Mouse (Mus musculus) cerebellum, adult 11 months (tissue): Measurements from ENCODE around the gene Tsga10.
"Not testable (repeated sequence)": the region's sequence is repeated elsewhere in the genome, so short reads cannot be mapped to it uniquely, and the experiment has no call there.

Experiments
- DNase-seq: peaks from one replicate; pipeline ENCODE4 v3.0.0; 2022

Gene Tsga10

DNA sequence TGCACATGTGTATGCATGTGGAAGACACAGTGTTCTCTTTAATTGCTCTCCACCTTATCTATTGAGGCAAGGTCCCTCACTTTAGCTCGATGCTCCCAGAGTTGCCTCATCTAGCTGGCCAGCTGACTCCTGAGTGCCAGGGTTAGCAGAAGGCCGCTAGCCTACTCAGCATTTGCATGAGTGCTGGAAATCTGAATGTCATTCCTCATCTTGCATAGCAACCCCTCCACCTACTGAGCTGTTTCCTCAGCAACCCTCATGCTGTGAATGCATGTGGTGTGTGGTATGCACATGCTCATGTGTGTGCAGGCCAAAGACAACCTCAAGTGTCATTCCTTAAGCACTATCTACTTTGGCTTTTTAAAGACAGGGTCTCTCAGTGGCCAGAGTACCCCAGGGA lies 15.5 kb downstream of the Tsga10 start:
- no peak for DNase-seq

GRCm38 (mm10) chr1:37846878-37847277 lies 19.4 kb downstream of the Tsga10 start:
- no peak for DNase-seq

DNA sequence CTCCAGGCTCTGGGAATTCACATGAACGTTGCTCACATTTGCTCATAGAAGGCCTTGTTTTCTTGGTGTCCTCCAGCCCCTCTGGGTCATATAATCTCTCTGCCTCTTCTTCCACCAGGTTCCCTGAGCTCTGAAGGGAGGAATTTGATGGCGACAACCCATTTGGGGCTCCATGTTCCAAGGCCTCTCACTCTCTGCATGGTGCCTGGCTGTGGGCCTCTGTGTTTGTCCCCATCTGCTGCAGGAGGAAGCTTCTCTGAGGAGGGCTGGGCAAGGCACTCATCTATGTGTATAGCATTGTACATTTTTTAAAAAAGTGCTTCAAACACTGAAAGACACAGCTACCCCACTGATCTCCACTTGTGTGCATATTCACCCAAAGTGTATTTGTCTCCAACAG lies 34.5 kb downstream of the Tsga10 start:
- peak; percentile 72 for DNase-seq

- DNase-seq, result not testable (repeated sequence)
Observed at GRCm38 (mm10) chr1:37802291-37802690, 63.9 kb downstream of the Tsga10 start.

- DNase-seq, result no peak
Observed at GRCm38 (mm10) chr1:37800298-37800697, 65.9 kb downstream of the Tsga10 start.

GRCm38 (mm10) chr1:37799505-37799904 lies 66.7 kb downstream of the Tsga10 start:
- no peak for DNase-seq

GRCm38 (mm10) chr1:37759407-37759806 lies 106.8 kb downstream of the Tsga10 start:
- DNase-seq, result no peak

DNA sequence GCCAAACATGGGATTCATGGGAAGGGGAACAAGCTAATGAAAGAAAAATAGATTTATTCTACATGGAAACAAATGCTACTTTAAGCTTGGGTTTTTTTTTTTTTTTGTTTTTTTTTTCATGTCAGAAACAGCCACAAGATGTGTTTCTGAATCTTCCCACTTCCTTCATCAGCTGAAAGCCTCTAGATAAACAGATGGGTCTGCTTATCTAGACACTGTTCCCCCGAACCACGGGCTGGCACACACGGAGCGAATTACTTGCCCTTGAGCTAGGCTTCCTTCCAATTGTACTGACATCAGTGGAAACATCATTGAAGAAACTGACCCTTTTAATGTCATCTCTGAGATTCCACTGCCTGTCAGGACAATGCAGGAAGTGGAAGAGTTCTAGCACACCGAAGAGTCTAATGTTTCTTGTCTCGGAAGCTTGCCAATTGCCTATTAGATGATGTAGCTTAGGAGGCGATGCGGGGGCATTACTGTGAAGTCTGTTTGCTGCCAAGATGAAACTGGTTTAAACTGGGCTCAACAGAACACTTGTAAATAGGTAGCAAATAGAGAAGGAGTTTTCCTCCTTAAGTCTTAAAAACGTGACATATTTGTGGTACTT lies 121.5 kb downstream of the Tsga10 start:
- no peak for DNase-seq

- DNase-seq, result no peak
Observed at GRCm38 (mm10) chr1:37742602-37743270, 123.5 kb downstream of the Tsga10 start.

GRCm38 (mm10) chr1:37742126-37742525 lies 124.1 kb downstream of the Tsga10 start:
- DNase-seq, result no peak

- no peak for DNase-seq
Observed at GRCm38 (mm10) chr1:37740161-37740802, 125.9 kb downstream of the Tsga10 start.

- no peak for DNase-seq
Observed at GRCm38 (mm10) chr1:37738895-37739294, 127.3 kb downstream of the Tsga10 start.

DNA sequence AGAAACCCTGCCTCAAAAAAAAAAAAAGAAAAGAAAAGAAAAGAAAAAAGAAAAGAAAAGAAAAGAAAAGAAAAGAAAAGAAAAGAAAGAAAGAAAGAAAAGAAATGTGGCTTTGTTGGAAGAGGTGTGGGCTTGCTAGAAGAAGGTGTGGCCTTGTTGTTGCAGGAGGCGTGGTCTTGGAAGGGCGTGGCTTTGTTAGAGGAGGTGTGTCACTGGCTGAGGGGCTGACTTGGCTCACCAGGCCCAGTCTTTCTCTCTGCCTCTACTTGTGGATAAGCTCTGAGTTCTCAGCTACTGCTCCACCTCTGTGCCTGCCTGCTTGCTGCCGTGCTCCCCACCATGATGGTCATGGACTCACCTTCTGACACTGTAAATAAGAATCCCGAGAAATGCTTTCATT lies 129.2 kb downstream of the Tsga10 start:
- no peak for DNase-seq

DNA sequence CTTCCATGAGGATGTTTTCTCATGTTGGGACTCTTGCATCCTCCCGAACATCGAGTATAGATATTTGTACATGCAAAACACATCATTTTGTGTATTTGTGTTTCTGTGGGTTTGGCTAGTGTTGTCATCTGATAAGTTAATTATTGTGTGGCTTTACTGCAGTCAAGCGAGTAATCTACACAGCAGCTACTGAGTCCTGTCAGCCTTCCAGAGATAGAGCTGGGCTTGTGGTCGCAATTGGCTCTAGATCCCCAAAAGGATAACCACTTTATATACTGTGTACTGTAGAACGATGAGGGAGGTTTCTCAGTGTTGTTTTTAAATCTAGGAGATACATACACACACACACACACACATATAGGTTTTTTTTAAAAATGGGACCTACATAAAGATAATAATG lies 130.3 kb downstream of the Tsga10 start:
- no peak for DNase-seq

GRCm38 (mm10) chr1:37734841-37735240 lies 131.4 kb downstream of the Tsga10 start:
- DNase-seq, result no peak

DNA sequence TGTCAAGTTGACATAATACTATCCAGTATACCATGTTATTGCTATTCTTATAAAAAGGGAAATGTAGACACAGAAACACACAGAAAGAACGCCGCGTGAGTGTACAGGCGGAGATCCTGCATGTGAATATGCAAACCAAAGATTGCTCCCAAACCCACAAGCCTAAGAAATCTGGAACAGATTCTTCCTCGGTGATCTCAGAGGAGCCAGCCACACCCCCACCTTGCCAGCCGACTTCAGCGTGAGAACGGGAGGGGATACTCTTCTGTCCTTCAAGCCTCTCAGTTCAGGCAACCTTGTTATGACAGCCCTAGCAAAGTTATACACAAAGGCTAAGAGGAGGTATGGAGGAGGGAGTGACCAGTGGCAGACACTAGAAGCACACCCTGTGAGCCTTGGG lies 136.9 kb downstream of the Tsga10 start:
- no peak for DNase-seq

DNA sequence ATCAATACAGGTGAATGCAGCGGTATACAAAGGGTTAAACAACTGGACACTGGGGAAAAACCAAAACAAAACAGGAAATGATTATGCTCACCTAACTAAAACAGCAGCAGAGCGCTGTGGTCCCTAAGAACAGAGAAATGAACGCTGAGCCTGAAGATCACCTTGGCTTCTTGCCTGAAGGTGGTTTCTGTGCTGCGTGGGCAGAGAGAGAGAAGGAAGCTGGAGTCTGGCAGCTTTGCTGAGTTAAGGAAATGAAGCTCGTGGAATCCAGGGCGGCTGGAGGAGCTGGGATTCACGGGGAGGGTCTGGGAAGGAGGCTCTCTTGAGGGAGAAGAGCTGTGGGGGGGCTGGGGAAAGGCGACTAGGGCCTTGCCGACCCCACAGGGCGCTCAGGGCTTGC lies 138.2 kb downstream of the Tsga10 start:
- DNase-seq, result no peak

GRCm38 (mm10) chr1:37727186-37727585 lies 139.0 kb downstream of the Tsga10 start:
- no peak for DNase-seq

- no peak for DNase-seq
Observed at GRCm38 (mm10) chr1:37726426-37726825, 139.8 kb downstream of the Tsga10 start.

DNA sequence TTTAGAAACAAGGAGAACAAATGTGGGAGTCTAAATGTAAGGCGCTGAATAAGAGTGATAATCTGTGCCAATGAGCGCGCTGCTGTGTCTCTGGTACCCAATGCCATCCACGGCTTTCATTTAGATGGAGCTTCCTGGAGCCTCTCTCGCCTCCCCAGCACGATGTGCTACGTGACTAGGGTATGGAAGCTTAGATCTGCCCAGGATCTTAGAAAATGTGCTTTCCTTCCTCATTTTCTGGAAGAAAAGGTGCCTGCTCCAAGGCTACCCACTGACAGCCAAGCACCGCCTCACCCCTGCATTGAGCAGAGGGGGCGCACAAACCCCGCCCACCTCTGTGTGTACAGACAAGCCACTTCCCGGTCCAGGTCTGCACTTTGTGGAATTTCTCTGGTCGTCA lies 140.3 kb downstream of the Tsga10 start:
- no peak for DNase-seq

DNA sequence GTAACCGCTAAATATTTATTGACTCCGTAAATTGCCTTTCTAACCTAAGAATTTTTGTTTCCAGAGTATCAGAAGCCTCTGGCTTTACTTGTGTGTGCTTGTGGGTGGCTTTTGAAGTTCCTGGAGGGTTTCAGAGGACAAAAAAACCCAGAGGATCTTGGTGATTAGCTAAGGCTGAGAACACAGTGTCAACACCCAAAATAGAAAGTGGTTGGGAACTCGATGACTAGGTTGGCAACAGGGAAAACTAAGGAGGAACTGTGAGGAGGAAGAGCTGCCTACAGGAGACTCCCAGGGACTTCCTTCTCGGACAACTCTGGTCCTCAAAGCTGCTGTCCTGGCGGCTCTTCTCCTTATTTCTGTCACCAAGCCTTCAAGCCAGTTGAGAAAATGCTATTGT lies 145.1 kb downstream of the Tsga10 start:
- DNase-seq, result no peak

- peak; percentile 81 for DNase-seq
Observed at GRCm38 (mm10) chr1:37719761-37720640, 146.2 kb downstream of the Tsga10 start, which contains the start of gene 2010300C02Rik. 2010300C02Rik (minus strand) TSS chr1:37720085.

DNA sequence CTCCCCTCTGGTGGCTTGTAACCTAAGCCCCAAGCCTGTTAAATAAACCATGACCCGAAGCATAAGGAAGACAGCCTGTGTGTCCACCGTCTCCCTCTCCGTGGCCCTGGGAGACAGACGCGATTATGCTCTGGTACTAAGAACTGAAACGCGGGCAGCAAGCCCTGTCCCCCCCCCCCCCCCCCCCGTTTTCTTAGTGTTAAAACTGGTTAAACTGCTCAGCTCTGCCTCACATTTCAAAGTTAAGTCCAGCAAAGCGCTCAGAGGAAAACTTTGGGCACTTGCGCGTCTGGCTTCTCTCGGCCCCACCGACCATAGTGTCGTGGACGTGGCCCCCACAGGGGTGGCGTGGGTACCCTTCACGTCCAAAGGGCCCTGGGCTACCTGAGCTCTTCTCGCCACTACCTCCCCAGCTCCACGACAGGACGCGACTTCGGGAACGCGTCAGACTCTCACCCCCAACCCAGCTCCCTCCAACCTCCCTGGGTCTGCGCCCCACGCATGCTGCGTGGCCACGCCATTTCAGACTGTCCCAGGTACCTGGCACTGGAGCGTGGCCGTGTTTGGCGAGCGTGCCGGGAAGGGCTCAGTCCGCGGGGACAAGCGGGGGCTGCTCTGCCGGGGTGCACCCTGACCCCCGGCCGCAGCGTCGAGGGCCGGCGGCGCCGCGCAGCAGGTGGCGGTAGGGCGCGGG lies 147.1 kb downstream of the Tsga10 start:
- peak; percentile 47 for DNase-seq
